Mouse (Mus musculus) liver, embryonic 16.5 days (tissue): ENCODE measurements around the gene Slc35b2. TPM values are rescaled to one million over a fixed set of nuclear protein-coding genes. Genes with fewer than 3 reads are reported as not detected.

ENCODE experiments used
- polyA plus RNA-seq: library from polyadenylated mRNA; unstranded; fragments of >200 nt; fragmentation: Nextera tagmentation; extraction: Ambion mirVana; gene quantifications from 2 replicates; pipeline ENCODE4 v1.2.1, GENCODE M21; 2015

Gene Slc35b2
- polyA plus RNA-seq, 1 experiment from 2014 or later = 46.5 TPM

Other genes with a start within 250 kb of the Slc35b2 start
- gene Cdc5l, start 130.1 kb upstream of the Slc35b2 start, polyA plus RNA-seq = 24.7 and 25.6 TPM in 2 replicates
- gene Spats1, start 88.5 kb upstream of the Slc35b2 start, polyA plus RNA-seq = 0.15 and 0.21 TPM in 2 replicates
- gene Aars2, start 57.0 kb upstream of the Slc35b2 start, polyA plus RNA-seq = 5.3 and 5.6 TPM in 2 replicates
- 0.06 TPM in 1 of 2 replicates, not detected in the other for gene Tcte1, start 40.4 kb upstream of the Slc35b2 start, polyA plus RNA-seq
- gene Tmem151b, start 14.2 kb upstream of the Slc35b2 start, polyA plus RNA-seq = 0.12 TPM in 2 replicates
- gene Nfkbie, start 8.2 kb upstream of the Slc35b2 start, polyA plus RNA-seq = 1.8 TPM in 2 replicates
- gene Hsp90ab1, start 9.4 kb downstream of the Slc35b2 start, polyA plus RNA-seq = 564 and 565 TPM in 2 replicates
- gene Slc29a1, start 35.7 kb downstream of the Slc35b2 start, polyA plus RNA-seq = 154 and 162 TPM in 2 replicates
- gene Mymx, start 38.2 kb downstream of the Slc35b2 start, polyA plus RNA-seq = 0.30 and 0.35 TPM in 2 replicates
- 0.08 and 0.41 TPM in 2 replicates for gene Capn11, start 95.5 kb downstream of the Slc35b2 start, polyA plus RNA-seq
- 94.4 and 99.9 TPM in 2 replicates for gene Mrpl14, start 122.4 kb downstream of the Slc35b2 start, polyA plus RNA-seq
- 8.2 and 10.0 TPM in 2 replicates for gene Tmem63b, start 123.0 kb downstream of the Slc35b2 start, polyA plus RNA-seq
- gene 1600014C23Rik, start 170.0 kb downstream of the Slc35b2 start, polyA plus RNA-seq = not detected in 2 replicates